Mouse (Mus musculus): ENCODE results near the gene Clec4e. TPM values are rescaled to one million over a fixed set of nuclear protein-coding genes. Genes with fewer than 3 reads are reported as not detected.

The Clec4e gene
- polyA plus RNA-seq, 1 experiment from 2014 or later: not detected

DNA sequence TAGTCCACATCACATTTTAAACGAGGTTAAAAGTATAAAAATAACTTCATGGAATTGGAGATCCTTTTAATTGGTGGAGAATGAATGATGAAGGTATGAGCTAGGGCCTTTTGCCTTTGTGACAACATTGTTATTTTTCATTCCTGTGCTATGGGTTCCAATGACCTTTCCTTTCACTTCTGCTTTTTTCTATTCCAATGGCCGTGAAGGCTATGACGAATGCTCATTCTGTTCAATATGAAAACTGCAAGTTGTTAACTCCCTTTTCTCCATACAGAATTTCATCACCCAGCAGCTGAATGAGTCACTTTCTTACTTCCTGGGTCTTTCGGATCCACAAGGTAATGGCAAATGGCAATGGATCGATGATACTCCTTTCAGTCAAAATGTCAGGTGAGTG, 45.5 kb downstream of the Clec4e start:
- no peaks in the 10 kb centered on the region for H3K27me3 ChIP-seq (replicated peaks; ENCODE audit: control insufficient read depth, insufficient read depth, low read length)
- no peak overlapping the region for H3K4me2 ChIP-seq (ENCODE audit: low read length)
- H3K4me1 ChIP-seq (replicated peaks; ENCODE audit: control insufficient read depth, insufficient read depth, low read length): no peaks in the 10 kb centered on the region
- no peaks in the 10 kb centered on the region for H3K36me3 ChIP-seq (ENCODE audit: control insufficient read depth, insufficient read depth)
- no peak overlapping the region for H3K9ac ChIP-seq (replicated peaks; ENCODE audit: low read depth, low read length)
- H3K9me3 ChIP-seq (ENCODE audit: control insufficient read depth, low read length): no peaks in the 10 kb centered on the region
- 86% methylated on average over 5 of the region's 5 CpGs for WGBS
- H3K27ac ChIP-seq (ENCODE audit: low read length): no peak overlapping the region
- H3K4me3 ChIP-seq (replicated peaks; ENCODE audit: low read length): no peak overlapping the region
- ATAC-seq: no peak

GRCm38 (mm10) chr6:123237582-123237981, 52.1 kb downstream of the Clec4e start:
- Histone ChIP-seq H3K27me3 (replicated peaks; ENCODE audit: control insufficient read depth, insufficient read depth, low read length) (no peaks in the 10 kb centered on the region), H3K4me2 (ENCODE audit: low read length) (no peak overlapping the region), H3K9me3 (ENCODE audit: control insufficient read depth, low read length) (no peaks in the 10 kb centered on the region), H3K9ac (replicated peaks; ENCODE audit: low read depth, low read length) (no peak overlapping the region), H3K36me3 (ENCODE audit: control insufficient read depth, insufficient read depth) (no peaks in the 10 kb centered on the region), H3K27ac (ENCODE audit: low read length) (no peak overlapping the region), H3K4me3 (replicated peaks; ENCODE audit: low read length) (no peak overlapping the region), H3K4me1 (replicated peaks; ENCODE audit: control insufficient read depth, insufficient read depth, low read length) (no peaks in the 10 kb centered on the region)
- ATAC-seq: no peak

Other genes starting within 250 kb of the Clec4e start
- not detected in 2 replicates for gene Clec4b1, start 239.9 kb downstream of the Clec4e start, polyA plus RNA-seq (2015; fragmentation: Nextera tagmentation; extraction: Ambion mirVana)
- gene Clec4a2, start 183.4 kb downstream of the Clec4e start, polyA plus RNA-seq (2015; fragmentation: Nextera tagmentation; extraction: Ambion mirVana): 0.95 and 1.8 TPM in 2 replicates
- not detected in 2 replicates for gene Clec4b2, start 117.0 kb downstream of the Clec4e start, polyA plus RNA-seq (2015; fragmentation: Nextera tagmentation; extraction: Ambion mirVana)
- 0.29 and 0.49 TPM in 2 replicates for gene Clec4n, start 60.0 kb downstream of the Clec4e start, polyA plus RNA-seq (2015; fragmentation: Nextera tagmentation; extraction: Ambion mirVana)
- gene Clec4d, start 27.8 kb downstream of the Clec4e start, polyA plus RNA-seq (2015; fragmentation: Nextera tagmentation; extraction: Ambion mirVana): not detected in 2 replicates
- not detected in 2 replicates for gene Vmn2r19, start 18.5 kb upstream of the Clec4e start, polyA plus RNA-seq (2015; fragmentation: Nextera tagmentation; extraction: Ambion mirVana)
- not detected in 2 replicates for gene Vmn2r20, start 128.2 kb upstream of the Clec4e start, polyA plus RNA-seq (2015; fragmentation: Nextera tagmentation; extraction: Ambion mirVana)
- not detected in 2 replicates for gene Vmn2r21, start 243.5 kb upstream of the Clec4e start, polyA plus RNA-seq (2015; fragmentation: Nextera tagmentation; extraction: Ambion mirVana)